Mouse (Mus musculus): ENCODE data around the gene Gas2l3. TPM values are rescaled to one million over a fixed set of nuclear protein-coding genes. Genes with fewer than 3 reads are reported as not detected.

Gas2l3 gene
- polyA plus RNA-seq, 1 experiment from 2014 or later = 12.5 TPM

GRCm38 (mm10) chr10:89424217-89424616 is 19.6 kb downstream of the Gas2l3 start:
- no peak overlapping the region for H3K27ac ChIP-seq (ENCODE audit: low read depth, low read length)
- H3K27me3 ChIP-seq (ENCODE audit: control insufficient read depth, insufficient read depth, low read length) = no peaks in the 10 kb centered on the region
- no peak overlapping the region for H3K4me2 ChIP-seq (ENCODE audit: low read depth, low read length, severe bottlenecking)
- no peak overlapping the region for H3K4me3 ChIP-seq (ENCODE audit: low read depth, low read length)
- no peak overlapping the region for H3K9ac ChIP-seq (ENCODE audit: low read length)
- DNase-seq (ENCODE audit: low spot score) = no peak
- no peaks in the 10 kb centered on the region for H3K9me3 ChIP-seq (ENCODE audit: control insufficient read depth, low read length)
- ATAC-seq (replicated peaks; ENCODE audit: low FRiP score) = no peak
- no peaks in the 10 kb centered on the region for H3K4me1 ChIP-seq (replicated peaks; ENCODE audit: control insufficient read depth, insufficient read depth, low read length)
- H3K36me3 ChIP-seq (ENCODE audit: control insufficient read depth, insufficient read depth, low read length) = no peaks in the 10 kb centered on the region; the same call in 1 of the 2 replicates
- WGBS = 94% methylated on average over 9 of the region's 9 CpGs

DNA sequence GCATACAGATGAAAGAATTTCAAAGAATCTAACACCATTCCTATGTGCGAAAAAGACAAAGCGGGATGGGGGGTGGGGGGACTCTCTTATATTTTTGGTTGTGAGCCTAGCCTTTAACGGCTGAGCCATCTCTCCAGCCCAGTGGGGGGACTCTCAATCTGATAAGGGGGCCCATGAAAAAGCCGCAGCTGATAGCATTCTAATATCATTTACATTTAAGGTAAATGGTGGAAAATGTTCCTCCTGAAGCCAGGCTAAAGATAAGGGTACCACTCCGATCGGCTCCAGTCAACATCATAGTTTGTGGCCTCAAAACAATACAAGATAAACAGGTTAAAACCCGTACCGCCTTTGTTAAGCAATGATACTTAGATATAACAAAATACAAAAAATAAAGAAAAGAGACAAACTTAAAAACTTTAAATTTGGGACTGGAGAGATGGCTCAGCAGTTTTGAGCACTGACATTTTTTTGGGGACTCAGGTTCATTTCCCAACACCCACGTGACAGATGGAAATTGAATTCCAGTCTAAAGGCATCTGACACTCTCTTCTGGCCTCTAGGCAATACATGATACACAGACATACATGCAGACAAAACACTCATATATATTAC is 20.5 kb downstream of the Gas2l3 start:
- Histone ChIP-seq H3K4me2 (ENCODE audit: low read depth, low read length, severe bottlenecking) (no peak overlapping the region), H3K4me3 (ENCODE audit: low read depth, low read length) (no peak overlapping the region), H3K27ac (ENCODE audit: low read depth, low read length) (no peak overlapping the region), H3K4me1 (replicated peaks; ENCODE audit: control insufficient read depth, insufficient read depth, low read length) (no peaks in the 10 kb centered on the region), H3K27me3 (ENCODE audit: control insufficient read depth, insufficient read depth, low read length) (no peaks in the 10 kb centered on the region), H3K9ac (ENCODE audit: low read length) (no peak overlapping the region), H3K9me3 (ENCODE audit: control insufficient read depth, low read length) (no peaks in the 10 kb centered on the region), H3K36me3 (ENCODE audit: control insufficient read depth, insufficient read depth, low read length) (no peaks in the 10 kb centered on the region; the same call in 1 of the 2 replicates)
- ATAC-seq (replicated peaks; ENCODE audit: low FRiP score) = no peak
- WGBS = 93% methylated on average over 9 of the region's 9 CpGs
- no peak for DNase-seq (ENCODE audit: low spot score)

DNA sequence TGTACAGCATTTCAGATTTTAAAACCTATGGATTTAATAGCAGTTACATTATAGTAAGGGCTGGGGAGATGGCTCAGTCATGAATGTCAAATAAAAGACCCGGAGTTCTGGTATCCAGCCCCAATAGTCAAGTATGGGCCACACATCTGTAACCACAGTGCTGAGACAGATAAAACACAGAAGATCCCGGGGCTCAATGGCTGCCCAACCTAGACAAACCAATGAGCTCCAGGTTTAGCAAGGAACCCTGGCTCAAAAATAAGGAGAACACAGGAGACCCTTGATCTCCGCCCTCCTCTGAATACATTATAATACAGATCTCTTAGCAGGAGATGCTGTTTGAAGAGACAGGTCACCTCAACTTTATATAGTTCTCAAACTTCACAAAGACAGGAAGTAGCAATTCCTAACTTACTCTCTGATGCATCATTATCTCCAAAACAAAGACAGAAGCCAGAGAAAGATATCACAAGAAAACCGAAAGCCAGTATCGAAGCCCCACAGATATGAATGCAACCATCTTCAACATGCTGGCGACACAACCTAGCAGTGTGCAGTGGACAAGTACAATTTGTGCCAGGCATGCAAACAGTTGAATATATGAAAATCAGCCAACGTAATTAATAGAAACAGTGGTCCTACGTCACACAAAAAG is 21.1 kb downstream of the Gas2l3 start:
- WGBS = 94% methylated on average over 8 of the region's 8 CpGs
- H3K9me3 ChIP-seq (ENCODE audit: control insufficient read depth, low read length) = no peaks in the 10 kb centered on the region
- no peak overlapping the region for H3K4me2 ChIP-seq (ENCODE audit: low read depth, low read length, severe bottlenecking)
- H3K27ac ChIP-seq (ENCODE audit: low read depth, low read length) = no peak overlapping the region
- no peak overlapping the region for H3K4me3 ChIP-seq (ENCODE audit: low read depth, low read length)
- ATAC-seq (replicated peaks; ENCODE audit: low FRiP score) (no peak), DNase-seq (ENCODE audit: low spot score) (no peak)
- H3K27me3 ChIP-seq (ENCODE audit: control insufficient read depth, insufficient read depth, low read length) = no peaks in the 10 kb centered on the region
- no peak overlapping the region for H3K9ac ChIP-seq (ENCODE audit: low read length)
- no peaks in the 10 kb centered on the region for H3K4me1 ChIP-seq (replicated peaks; ENCODE audit: control insufficient read depth, insufficient read depth, low read length)
- no peaks in the 10 kb centered on the region; the same call in 1 of the 2 replicates for H3K36me3 ChIP-seq (ENCODE audit: control insufficient read depth, insufficient read depth, low read length)

DNA sequence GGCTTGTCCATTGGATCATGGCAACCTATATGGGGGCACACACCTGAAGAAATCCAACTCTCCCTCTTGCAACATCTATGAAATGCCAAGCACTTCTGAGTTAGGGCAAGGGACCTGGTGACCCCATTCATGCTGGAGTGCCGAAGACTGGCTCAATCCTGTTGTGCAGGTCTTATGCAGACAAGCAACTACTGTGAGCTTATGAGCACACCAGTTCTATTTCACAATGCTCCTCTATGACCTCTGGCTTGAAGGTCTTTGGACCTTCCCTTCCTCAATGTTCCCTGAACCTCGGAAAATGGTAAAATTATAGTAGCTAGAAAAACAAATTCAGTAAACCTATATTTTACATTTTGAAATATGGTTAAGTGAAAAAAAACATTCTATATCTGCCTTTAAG is 25.8 kb downstream of the Gas2l3 start:
- Histone ChIP-seq H3K27ac (ENCODE audit: low read depth, low read length) (no peak overlapping the region), H3K4me2 (ENCODE audit: low read depth, low read length, severe bottlenecking) (no peak overlapping the region), H3K9ac (ENCODE audit: low read length) (no peak overlapping the region), H3K27me3 (ENCODE audit: control insufficient read depth, insufficient read depth, low read length) (no peaks in the 10 kb centered on the region), H3K4me3 (ENCODE audit: low read depth, low read length) (no peak overlapping the region), H3K36me3 (ENCODE audit: control insufficient read depth, insufficient read depth, low read length) (peaks cover 5% of the 10 kb centered on the region), H3K4me1 (replicated peaks; ENCODE audit: control insufficient read depth, insufficient read depth, low read length) (no peaks in the 10 kb centered on the region), H3K9me3 (ENCODE audit: control insufficient read depth, low read length) (no peaks in the 10 kb centered on the region)
- no peak for DNase-seq (ENCODE audit: low spot score)
- no peak for ATAC-seq (replicated peaks; ENCODE audit: low FRiP score)
- 91% methylated on average over 2 of the region's 2 CpGs for WGBS

GRCm38 (mm10) chr10:89415478-89415877 is 28.3 kb downstream of the Gas2l3 start:
- H3K36me3 ChIP-seq (ENCODE audit: control insufficient read depth, insufficient read depth, low read length) = peaks cover 5% of the 10 kb centered on the region
- H3K27ac ChIP-seq (ENCODE audit: low read depth, low read length) = no peak overlapping the region
- DNase-seq (ENCODE audit: low spot score) (no peak), ATAC-seq (replicated peaks; ENCODE audit: low FRiP score) (no peak)
- H3K9ac ChIP-seq (ENCODE audit: low read length) = no peak overlapping the region
- no peaks in the 10 kb centered on the region for H3K4me1 ChIP-seq (replicated peaks; ENCODE audit: control insufficient read depth, insufficient read depth, low read length)
- no peaks in the 10 kb centered on the region for H3K27me3 ChIP-seq (ENCODE audit: control insufficient read depth, insufficient read depth, low read length)
- 78% methylated on average over 3 of the region's 3 CpGs for WGBS
- no peak overlapping the region for H3K4me2 ChIP-seq (ENCODE audit: low read depth, low read length, severe bottlenecking)
- no peak overlapping the region for H3K4me3 ChIP-seq (ENCODE audit: low read depth, low read length)
- no peaks in the 10 kb centered on the region for H3K9me3 ChIP-seq (ENCODE audit: control insufficient read depth, low read length)

DNA sequence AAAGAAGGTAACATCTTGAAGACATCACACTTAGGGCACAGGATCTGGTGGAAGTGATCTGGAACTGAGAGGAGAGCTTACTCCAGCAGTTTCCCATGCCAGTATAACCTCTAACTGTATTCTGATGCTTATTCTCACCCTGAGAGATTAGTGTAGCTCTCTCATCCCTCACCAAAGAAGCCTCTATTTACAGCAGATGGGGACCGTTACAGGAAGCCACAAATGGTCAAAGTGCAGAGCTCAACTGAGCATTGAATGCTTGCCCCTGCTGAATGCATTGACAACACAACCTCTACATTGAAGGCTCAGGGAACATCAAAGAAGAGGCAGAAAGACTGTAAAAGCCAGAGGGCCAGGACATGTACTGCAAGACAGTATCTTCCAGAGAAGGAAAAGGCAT is 36.2 kb downstream of the Gas2l3 start:
- Histone ChIP-seq H3K4me3 (ENCODE audit: low read depth, low read length) (no peak overlapping the region), H3K4me1 (replicated peaks; ENCODE audit: control insufficient read depth, insufficient read depth, low read length) (no peaks in the 10 kb centered on the region), H3K4me2 (ENCODE audit: low read depth, low read length, severe bottlenecking) (no peak overlapping the region), H3K27me3 (ENCODE audit: control insufficient read depth, insufficient read depth, low read length) (no peaks in the 10 kb centered on the region), H3K27ac (ENCODE audit: low read depth, low read length) (no peak overlapping the region), H3K9ac (ENCODE audit: low read length) (no peak overlapping the region), H3K9me3 (ENCODE audit: control insufficient read depth, low read length) (no peaks in the 10 kb centered on the region), H3K36me3 (ENCODE audit: control insufficient read depth, insufficient read depth, low read length) (no peaks in the 10 kb centered on the region)
- DNase-seq (ENCODE audit: low spot score) (no peak), ATAC-seq (replicated peaks; ENCODE audit: low FRiP score) (no peak)
- WGBS = 59% methylated on average over 1 of the region's 1 CpGs

DNA sequence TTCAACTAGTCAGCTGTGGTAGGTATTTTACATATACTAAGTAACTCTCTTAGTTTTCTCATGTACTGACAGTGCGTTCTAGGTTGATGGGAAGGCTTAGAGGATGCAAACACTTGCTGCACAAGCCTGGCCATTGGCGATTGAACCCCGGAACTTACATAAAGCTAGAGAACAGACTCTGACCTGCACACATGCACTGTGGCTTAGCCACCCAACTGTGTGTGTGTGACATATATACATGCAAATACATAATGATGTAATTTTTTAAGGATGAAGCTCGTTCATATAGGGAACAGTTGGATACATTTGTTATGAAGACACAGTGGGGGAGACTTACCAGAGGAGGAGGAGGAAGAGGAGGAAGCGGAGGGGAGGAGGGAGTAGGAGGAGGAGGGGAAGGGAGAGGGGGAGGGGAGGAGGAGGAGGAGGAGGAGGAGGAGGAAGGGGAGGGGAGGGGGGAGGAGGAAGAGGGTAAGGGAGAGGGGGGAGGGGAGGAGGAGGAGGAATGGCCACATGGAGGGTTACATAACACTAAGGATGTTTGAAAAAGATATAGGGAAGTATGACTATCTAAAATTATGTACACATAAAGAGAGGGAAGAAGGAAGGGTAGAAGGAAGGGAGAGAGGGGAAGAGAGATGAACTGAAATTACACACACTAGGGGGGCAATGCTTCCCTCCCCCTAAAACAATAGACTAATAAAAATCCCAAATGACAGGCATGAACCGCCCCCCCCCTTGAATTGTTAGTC is 36.9 kb downstream of the Gas2l3 start:
- 82% methylated on average over 5 of the region's 6 CpGs for WGBS
- Histone ChIP-seq H3K9me3 (ENCODE audit: control insufficient read depth, low read length) (no peaks in the 10 kb centered on the region), H3K27ac (ENCODE audit: low read depth, low read length) (no peak overlapping the region), H3K4me2 (ENCODE audit: low read depth, low read length, severe bottlenecking) (no peak overlapping the region), H3K4me3 (ENCODE audit: low read depth, low read length) (no peak overlapping the region), H3K9ac (ENCODE audit: low read length) (no peak overlapping the region), H3K36me3 (ENCODE audit: control insufficient read depth, insufficient read depth, low read length) (no peaks in the 10 kb centered on the region), H3K4me1 (replicated peaks; ENCODE audit: control insufficient read depth, insufficient read depth, low read length) (no peaks in the 10 kb centered on the region), H3K27me3 (ENCODE audit: control insufficient read depth, insufficient read depth, low read length) (no peaks in the 10 kb centered on the region)
- ATAC-seq (replicated peaks; ENCODE audit: low FRiP score) (no peak), DNase-seq (ENCODE audit: low spot score) (no peak)

- no peak overlapping the region for H3K4me3 ChIP-seq (ENCODE audit: low read depth, low read length)
- 86% methylated on average over 4 of the region's 4 CpGs for WGBS
- DNase-seq (ENCODE audit: low spot score) = no peak
Measured at GRCm38 (mm10) chr10:89404936-89405335, 38.8 kb downstream of the Gas2l3 start.

More at GRCm38 (mm10) chr10:89404936-89405335, 38.8 kb downstream of the Gas2l3 start:
- Histone ChIP-seq H3K4me1 (replicated peaks; ENCODE audit: control insufficient read depth, insufficient read depth, low read length) (no peaks in the 10 kb centered on the region), H3K27ac (ENCODE audit: low read depth, low read length) (no peak overlapping the region), H3K27me3 (ENCODE audit: control insufficient read depth, insufficient read depth, low read length) (no peaks in the 10 kb centered on the region), H3K9ac (ENCODE audit: low read length) (no peak overlapping the region), H3K4me2 (ENCODE audit: low read depth, low read length, severe bottlenecking) (no peak overlapping the region), H3K36me3 (ENCODE audit: control insufficient read depth, insufficient read depth, low read length) (no peaks in the 10 kb centered on the region), H3K9me3 (ENCODE audit: control insufficient read depth, low read length) (no peaks in the 10 kb centered on the region)
- ATAC-seq (replicated peaks; ENCODE audit: low FRiP score) = no peak
